Mouse (Mus musculus): ENCODE results near the gene Csrnp1. TPM values are rescaled to one million over a fixed set of nuclear protein-coding genes. Genes with fewer than 3 reads are reported as not detected.

Csrnp1 gene
- total RNA-seq, 2 experiments from 2014 or later = 2.7 to 3.2 TPM

Other genes starting within 250 kb of the Csrnp1 start
- gene Scn11a, start 159.2 kb downstream of the Csrnp1 start, total RNA-seq (2015; ENCODE audit: low replicate concordance) = not detected in 2 replicates
- gene Scn11a, start 159.2 kb downstream of the Csrnp1 start, total RNA-seq (2017; ENCODE audit: low replicate concordance) = not detected in 2 replicates
- 31.3 and 85.3 TPM in 2 replicates for gene Wdr48, start 89.8 kb downstream of the Csrnp1 start, total RNA-seq (2015; ENCODE audit: low replicate concordance)
- 23.1 and 25.5 TPM in 2 replicates for gene Wdr48, start 89.8 kb downstream of the Csrnp1 start, total RNA-seq (2017; ENCODE audit: low replicate concordance)
- 1.0 and 3.5 TPM in 2 replicates for gene Gorasp1, start 47.1 kb downstream of the Csrnp1 start, total RNA-seq (2015; ENCODE audit: low replicate concordance)
- 0.56 and 2.7 TPM in 2 replicates for gene Gorasp1, start 47.1 kb downstream of the Csrnp1 start, total RNA-seq (2017; ENCODE audit: low replicate concordance)
- 0.77 and 2.5 TPM in 2 replicates for gene Ttc21a, start 47.1 kb downstream of the Csrnp1 start, total RNA-seq (2015; ENCODE audit: low replicate concordance)
- 1.2 and 2.0 TPM in 2 replicates for gene Ttc21a, start 47.1 kb downstream of the Csrnp1 start, total RNA-seq (2017; ENCODE audit: low replicate concordance)
- not detected in 2 replicates for gene Xirp1, start 38.9 kb upstream of the Csrnp1 start, total RNA-seq (2015; ENCODE audit: low replicate concordance)
- gene Xirp1, start 38.9 kb upstream of the Csrnp1 start, total RNA-seq (2017; ENCODE audit: low replicate concordance) = not detected in 2 replicates
- gene Cx3cr1, start 85.2 kb upstream of the Csrnp1 start, total RNA-seq (2015; ENCODE audit: low replicate concordance) = 6.7 and 7.3 TPM in 2 replicates
- gene Cx3cr1, start 85.2 kb upstream of the Csrnp1 start, total RNA-seq (2017; ENCODE audit: low replicate concordance) = 8.8 and 13.7 TPM in 2 replicates
- gene Ccr8, start 107.5 kb upstream of the Csrnp1 start, total RNA-seq (2015; ENCODE audit: low replicate concordance) = not detected in 2 replicates
- not detected in 2 replicates for gene Ccr8, start 107.5 kb upstream of the Csrnp1 start, total RNA-seq (2017; ENCODE audit: low replicate concordance)
- gene Slc25a38, start 125.7 kb upstream of the Csrnp1 start, total RNA-seq (2015; ENCODE audit: low replicate concordance) = 79.7 and 177 TPM in 2 replicates
- 230 and 266 TPM in 2 replicates for gene Slc25a38, start 125.7 kb upstream of the Csrnp1 start, total RNA-seq (2017; ENCODE audit: low replicate concordance)
- gene Rpsa, start 143.0 kb upstream of the Csrnp1 start, total RNA-seq (2015; ENCODE audit: low replicate concordance) = 532 and 535 TPM in 2 replicates
- gene Rpsa, start 143.0 kb upstream of the Csrnp1 start, total RNA-seq (2017; ENCODE audit: low replicate concordance) = 872 and 875 TPM in 2 replicates
- gene Mobp, start 165.0 kb upstream of the Csrnp1 start, total RNA-seq (2015; ENCODE audit: low replicate concordance) = not detected in 2 replicates
- not detected in 2 replicates for gene Mobp, start 165.0 kb upstream of the Csrnp1 start, total RNA-seq (2017; ENCODE audit: low replicate concordance)

All from erythroblast, adult 5-6 weeks (primary cell).